Mouse (Mus musculus) v-Abl transformed pro-B cells (cell line): ENCODE data around the gene Cxxc4.

Experiments used
- in situ Hi-C, 2 experiments: fragments of 400-800 bp; cut with MboI; formaldehyde crosslinking; loops; one replicate each; pipeline ENCODE4 v1.15.1; 2025; ENCODE audit not compliant: unreplicated experiment in 2 of 2

Cxxc4 gene

GRCm38 (mm10) chr3:134243168-134243849 is 7.0 kb downstream of the Cxxc4 start:
- in situ Hi-C loops = no loop called here

GRCm38 (mm10) chr3:134243850-134244247 is 7.6 kb downstream of the Cxxc4 start:
- in situ Hi-C loops = no loop called here

- in situ Hi-C loops = no loop called here
Measured at GRCm38 (mm10) chr3:134254221-134254620, 17.9 kb downstream of the Cxxc4 start.

GRCm38 (mm10) chr3:134258715-134259114 is 22.4 kb downstream of the Cxxc4 start:
- in situ Hi-C loops = no loop called here

- in situ Hi-C loops = no loop called here
Measured at GRCm38 (mm10) chr3:134259300-134259699, 23.0 kb downstream of the Cxxc4 start.

GRCm38 (mm10) chr3:134279655-134280054 is 43.4 kb downstream of the Cxxc4 start:
- in situ Hi-C loops = no loop called here

- in situ Hi-C loops = no loop called here
Measured at GRCm38 (mm10) chr3:134281527-134282370, 45.5 kb downstream of the Cxxc4 start.

- in situ Hi-C loops = no loop called here
Measured at GRCm38 (mm10) chr3:134295217-134295616, 58.9 kb downstream of the Cxxc4 start.

- in situ Hi-C loops = no loop called here
Measured at GRCm38 (mm10) chr3:134302681-134303491, 66.6 kb downstream of the Cxxc4 start.

GRCm38 (mm10) chr3:134303492-134303808 is 67.2 kb downstream of the Cxxc4 start:
- in situ Hi-C loops = no loop called here

- in situ Hi-C loops = no loop called here
Measured at GRCm38 (mm10) chr3:134306507-134306906, 70.2 kb downstream of the Cxxc4 start.

GRCm38 (mm10) chr3:134307801-134308200 is 71.5 kb downstream of the Cxxc4 start:
- in situ Hi-C loops = no loop called here
